Mouse (Mus musculus) spleen, adult 2 months (tissue): ENCODE results near the gene Zfp655.

Experiments
- CTCF ChIP-seq: fragments of 200-500 bp; IDR thresholded peaks from 2 replicates; pipeline ENCODE4 v1.5.1; 2011; ENCODE audit warnings: mild to moderate bottlenecking, inconsistent platforms; ENCODE audit not compliant: insufficient read depth, insufficient read length, insufficient replicate concordance; ENCODE audit errors: extremely low read depth
- POLR2A ChIP-seq: fragments of 200-500 bp; IDR thresholded peaks from 2 replicates; pipeline ENCODE4 v1.6.1; 2011; ENCODE audit warnings: low read depth, low read length, inconsistent platforms

GRCm38 (mm10) chr5:145214679-145215078, 16.8 kb upstream of the Zfp655 start:
- TF ChIP-seq CTCF = no peak
- no peak for TF ChIP-seq POLR2A
